Mouse (Mus musculus): ENCODE results near the gene Med11.

- TF ChIP-seq POLR2A (IDR thresholded peaks at IDR 0.05; ENCODE audit: extremely low read depth, insufficient read depth, low read length) (no peak), CTCF (IDR thresholded peaks at IDR 0.05; ENCODE audit: extremely low read depth, insufficient read depth, low read length) (no peak)
Observed at GRCm38 (mm10) chr11:70487816-70488215, 36.1 kb downstream of the Med11 start.
